Mouse (Mus musculus): ENCODE measurements at regions not wholly inside any gene's neighbourhood (a gene's known extent, or its start where the extent isn't known, plus 50 kb on each side); places are given as distances from the start of the nearest gene placed in this dataset.

- H3K36me3 ChIP-seq (replicated peaks in 1 of 2; ENCODE audit: control insufficient read depth in 1 of 2, insufficient read depth in 1 of 2, low read length in 1 of 2) = no peaks in the 10 kb centered on the region
- no peak for DNase-seq (ENCODE audit: extremely low read depth)
- peaks cover 3% of the 10 kb centered on the region in 2 experiments; a peak in 3 of 4 replicates for H3K4me1 ChIP-seq (ENCODE audit: control insufficient read depth in 1 of 2, insufficient read depth in 2 of 2)
- dilution Hi-C loops (cut with MboI; ENCODE audit: extremely low pct_ligation_motif_present, extremely low pct_unique_long_range_greater_than_20kb, low sequenced_read_pairs) (no loop called here), in situ Hi-C loops (cut with MboI; ENCODE audit: low pct_ligation_motif_present, low pct_unique_long_range_greater_than_20kb, low sequenced_read_pairs) (no loop called here)
- no peak overlapping the region for H3K4me2 ChIP-seq (ENCODE audit: insufficient read depth, low read depth, poor library complexity, severe bottlenecking)
- H3K79me2 ChIP-seq (replicated peaks; ENCODE audit: control insufficient read depth, extremely low read depth, insufficient read depth, poor library complexity, severe bottlenecking) = no peaks in the 10 kb centered on the region
- H3K9ac ChIP-seq (ENCODE audit: insufficient read depth, low read depth) = no peak overlapping the region
- no peaks in the 10 kb centered on the region for H3K9me3 ChIP-seq (replicated peaks; ENCODE audit: low read length)
- H3K27me3 ChIP-seq (replicated peaks) = peaks cover 4% of the 10 kb centered on the region
- no peak for TF ChIP-seq NELFE (IDR thresholded peaks at IDR 0.05; ENCODE audit: low read depth, low read length)
- TF ChIP-seq UBTF (IDR thresholded peaks at IDR 0.05; ENCODE audit: low read depth, low read length) = no peak
- TF ChIP-seq POLR2AphosphoS2 (IDR thresholded peaks at IDR 0.05; ENCODE audit: low read depth, low read length) = no peak
- TF ChIP-seq ZKSCAN1 (IDR thresholded peaks at IDR 0.05; ENCODE audit: borderline replicate concordance, low read depth, low read length) = no peak
- no peak for TF ChIP-seq KAT2A (IDR thresholded peaks at IDR 0.05; ENCODE audit: insufficient replicate concordance, low read length)
- no peak for TF ChIP-seq JUN (IDR thresholded peaks at IDR 0.05; ENCODE audit: insufficient read depth, low read depth, low read length)
- TF ChIP-seq ZNF384 (IDR thresholded peaks at IDR 0.05; ENCODE audit: low read depth, low read length) = no peak
- TF ChIP-seq ZC3H11A (IDR thresholded peaks at IDR 0.05; ENCODE audit: low read depth, low read length) = no peak
- TF ChIP-seq NRF1 (IDR thresholded peaks at IDR 0.05; ENCODE audit: low read depth, low read length) = no peak
- TF ChIP-seq ZMIZ1 (IDR thresholded peaks at IDR 0.05; ENCODE audit: low read depth, low read length) = no peak
- no peak for TF ChIP-seq POLR2A (IDR thresholded peaks at IDR 0.05; ENCODE audit: low read depth, low read length)
- no peak for TF ChIP-seq CHD2 (IDR thresholded peaks at IDR 0.05; ENCODE audit: low read length)
- no peak for TF ChIP-seq IRF4 (IDR thresholded peaks at IDR 0.05; ENCODE audit: low read depth, low read length)
- H3K27ac ChIP-seq (ENCODE audit: insufficient read depth, low read depth) = no peak overlapping the region
- no peak overlapping the region for H3K4me3 ChIP-seq (replicated peaks in 1 of 3; ENCODE audit: low read depth in 2 of 3, low read length in 2 of 3, poor library complexity in 1 of 3)
Measured at GRCm38 (mm10) chr2:147300503-147300902, 61.2 kb upstream of the Pax1 start.

- in situ Hi-C loops (cut with MboI; ENCODE audit: low pct_ligation_motif_present, low pct_unique_long_range_greater_than_20kb, low sequenced_read_pairs) = no loop called here
Measured at GRCm38 (mm10) chr2:147299359-147299758, 62.4 kb upstream of the Pax1 start.

GRCm38 (mm10) chr2:147298499-147298896 is 63.2 kb upstream of the Pax1 start:
- DNase-seq (ENCODE audit: extremely low read depth) = no peak
- in situ Hi-C loops (cut with MboI; ENCODE audit: low pct_ligation_motif_present, low pct_unique_long_range_greater_than_20kb, low sequenced_read_pairs) = no loop called here
- H3K4me3 ChIP-seq (replicated peaks in 1 of 3; ENCODE audit: low read depth in 2 of 3, low read length in 2 of 3, poor library complexity in 1 of 3) = no peak overlapping the region
- no peak overlapping the region for H3K4me2 ChIP-seq (ENCODE audit: insufficient read depth, low read depth, poor library complexity, severe bottlenecking)
- H3K9ac ChIP-seq (ENCODE audit: insufficient read depth, low read depth) = no peak overlapping the region
- H3K36me3 ChIP-seq (replicated peaks in 1 of 2; ENCODE audit: control insufficient read depth in 1 of 2, insufficient read depth in 1 of 2, low read length in 1 of 2) = no peaks in the 10 kb centered on the region
- no peaks in the 10 kb centered on the region for H3K9me3 ChIP-seq (replicated peaks; ENCODE audit: low read length)
- peaks cover 0 to 3% of the 10 kb centered on the region in 2 experiments; a peak in 3 of 4 replicates for H3K4me1 ChIP-seq (ENCODE audit: control insufficient read depth in 1 of 2, insufficient read depth in 2 of 2)
- peaks cover 4% of the 10 kb centered on the region for H3K27me3 ChIP-seq (replicated peaks)
- TF ChIP-seq BHLHE40 (IDR thresholded peaks at IDR 0.05; ENCODE audit: low read depth, low read length) (no peak), RCOR1 (conservative IDR thresholded peaks at IDR 0.05; ENCODE audit: low read depth, low read length) (no peak), TBP (conservative IDR thresholded peaks at IDR 0.05; ENCODE audit: low read depth, low read length) (no peak), CHD2 (IDR thresholded peaks at IDR 0.05; ENCODE audit: low read length) (no peak), MAZ (IDR thresholded peaks at IDR 0.05; ENCODE audit: low read depth, low read length) (no peak), ZC3H11A (IDR thresholded peaks at IDR 0.05; ENCODE audit: low read depth, low read length) (no peak), NELFE (IDR thresholded peaks at IDR 0.05; ENCODE audit: low read depth, low read length) (no peak), MEF2A (IDR thresholded peaks at IDR 0.05; ENCODE audit: borderline replicate concordance, low read depth, low read length) (no peak), SMC3 (IDR thresholded peaks at IDR 0.05; ENCODE audit: low read depth, low read length) (no peak), ZMIZ1 (IDR thresholded peaks at IDR 0.05; ENCODE audit: low read depth, low read length) (no peak), UBTF (IDR thresholded peaks at IDR 0.05; ENCODE audit: low read depth, low read length) (no peak), POLR2A (IDR thresholded peaks at IDR 0.05; ENCODE audit: low read depth, low read length) (no peak)
- dilution Hi-C loops (cut with MboI; ENCODE audit: extremely low pct_ligation_motif_present, extremely low pct_unique_long_range_greater_than_20kb, low sequenced_read_pairs) = no loop called here
- H3K27ac ChIP-seq (ENCODE audit: insufficient read depth, low read depth) = no peak overlapping the region
- H3K79me2 ChIP-seq (replicated peaks; ENCODE audit: control insufficient read depth, extremely low read depth, insufficient read depth, poor library complexity, severe bottlenecking) = no peaks in the 10 kb centered on the region

More at GRCm38 (mm10) chr2:147299359-147299758, 62.4 kb upstream of the Pax1 start:
- dilution Hi-C loops (cut with MboI; ENCODE audit: extremely low pct_ligation_motif_present, extremely low pct_unique_long_range_greater_than_20kb, low sequenced_read_pairs) = no loop called here
- no peak overlapping the region for H3K4me3 ChIP-seq (replicated peaks in 1 of 3; ENCODE audit: low read depth in 2 of 3, low read length in 2 of 3, poor library complexity in 1 of 3)
- H3K9me3 ChIP-seq (replicated peaks; ENCODE audit: low read length) = no peaks in the 10 kb centered on the region
- no peaks in the 10 kb centered on the region for H3K36me3 ChIP-seq (replicated peaks in 1 of 2; ENCODE audit: control insufficient read depth in 1 of 2, insufficient read depth in 1 of 2, low read length in 1 of 2)
- no peaks in the 10 kb centered on the region for H3K79me2 ChIP-seq (replicated peaks; ENCODE audit: control insufficient read depth, extremely low read depth, insufficient read depth, poor library complexity, severe bottlenecking)
- no peak overlapping the region for H3K9ac ChIP-seq (ENCODE audit: insufficient read depth, low read depth)
- no peak for DNase-seq (ENCODE audit: extremely low read depth)
- peaks cover 0 to 3% of the 10 kb centered on the region in 2 experiments; a peak in 3 of 4 replicates for H3K4me1 ChIP-seq (ENCODE audit: control insufficient read depth in 1 of 2, insufficient read depth in 2 of 2)
- H3K27me3 ChIP-seq (replicated peaks) = peaks cover 4% of the 10 kb centered on the region
- H3K27ac ChIP-seq (ENCODE audit: insufficient read depth, low read depth) = no peak overlapping the region
- TF ChIP-seq TBP (conservative IDR thresholded peaks at IDR 0.05; ENCODE audit: low read depth, low read length) = no peak
- no peak for TF ChIP-seq GABPA (IDR thresholded peaks at IDR 0.05; ENCODE audit: insufficient replicate concordance, low read depth, low read length)
- TF ChIP-seq ETS1 (conservative IDR thresholded peaks at IDR 0.05; ENCODE audit: low read depth, low read length) = no peak
- H3K4me2 ChIP-seq (ENCODE audit: insufficient read depth, low read depth, poor library complexity, severe bottlenecking) = no peak overlapping the region

Measured in CH12.LX (cell line).